Mouse (Mus musculus) heart, embryonic 10.5 days (tissue): ENCODE measurements at regions not wholly inside any gene's neighbourhood (a gene's known extent, or its start where the extent isn't known, plus 50 kb on each side); places are given as distances from the start of the nearest gene placed in this dataset.

Experiments used
- DNase-seq: peaks from one replicate; pipeline ENCODE4 v3.0.0-alpha.2; 2017; ENCODE audit warnings: low spot score
- H3K27ac ChIP-seq: fragments of 300-500 bp; sonication (generic); 2 replicates; pipeline ENCODE4 v1.5.1; 2016; ENCODE audit warnings: mild to moderate bottlenecking
- H3K27me3 ChIP-seq: fragments of 300-500 bp; sonication (generic); 2 replicates; pipeline ENCODE4 v1.6.1; 2016; ENCODE audit warnings: mild to moderate bottlenecking; ENCODE audit not compliant: poor library complexity, insufficient read depth, severe bottlenecking
- H3K36me3 ChIP-seq: fragments of 300-500 bp; sonication (generic); 2 replicates; pipeline ENCODE4 v1.6.1; 2016; ENCODE audit warnings: mild to moderate bottlenecking, moderate library complexity
- H3K4me1 ChIP-seq: fragments of 300-500 bp; sonication (generic); 2 replicates; pipeline ENCODE4 v1.6.1; 2016; ENCODE audit warnings: mild to moderate bottlenecking
- H3K4me3 ChIP-seq: fragments of 300-500 bp; sonication (generic); 2 replicates; pipeline ENCODE4 v1.5.1; 2016; ENCODE audit warnings: mild to moderate bottlenecking, moderate library complexity
- H3K9me3 ChIP-seq: fragments of 300-500 bp; sonication (generic); 2 replicates; pipeline ENCODE4 v1.6.1; 2016; ENCODE audit warnings: mild to moderate bottlenecking, moderate library complexity
- WGBS: fragments of 180-500 bp; shearing (Covaris S2); methylation state at CpG from one replicate; pipeline ENCODE4 v1.1.7; 2016; 5-methylcytosine and 5-hydroxymethylcytosine counted together

- DNase-seq = no peak
- no peaks in the 10 kb centered on the region for H3K4me1 ChIP-seq
These were observed 598.3 kb downstream of the Gm9195 start for GRCm38 (mm10) chr14:71893361-71893760.

DNA sequence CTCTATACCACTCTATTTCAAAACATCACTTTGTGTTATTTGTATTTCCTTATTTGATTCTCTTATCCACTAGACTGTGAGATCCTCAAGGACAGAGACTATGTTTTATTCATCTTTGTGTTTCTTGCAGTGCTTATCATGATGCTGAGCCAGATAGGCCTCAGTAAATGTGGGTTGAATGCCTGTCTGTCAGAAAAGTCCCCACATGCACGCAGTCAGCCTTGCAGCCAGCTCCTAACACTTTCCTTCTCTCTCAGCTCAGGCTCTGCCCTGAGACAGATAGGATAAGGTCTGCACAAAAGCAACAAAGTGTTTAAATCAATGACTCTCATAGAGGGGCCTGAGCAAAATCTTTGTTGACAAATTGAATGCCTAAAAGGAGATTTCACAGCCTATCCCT lies 600.0 kb downstream of the Gm9195 start:
- Histone ChIP-seq H3K4me1 (no peaks in the 10 kb centered on the region), H3K27ac (no peak overlapping the region), H3K36me3 (no peaks in the 10 kb centered on the region), H3K4me3 (no peak overlapping the region), H3K27me3 (no peaks in the 10 kb centered on the region), H3K9me3 (no peaks in the 10 kb centered on the region)
- 62% methylated on average over 1 of the region's 1 CpGs for WGBS
- DNase-seq = no peak

More at GRCm38 (mm10) chr14:71893361-71893760, 598.3 kb downstream of the Gm9195 start:
- Histone ChIP-seq H3K36me3 (no peaks in the 10 kb centered on the region), H3K27ac (no peak overlapping the region), H3K27me3 (no peaks in the 10 kb centered on the region), H3K9me3 (no peaks in the 10 kb centered on the region), H3K4me3 (no peak overlapping the region)
- WGBS = 74% methylated on average over 1 of the region's 1 CpGs

DNA sequence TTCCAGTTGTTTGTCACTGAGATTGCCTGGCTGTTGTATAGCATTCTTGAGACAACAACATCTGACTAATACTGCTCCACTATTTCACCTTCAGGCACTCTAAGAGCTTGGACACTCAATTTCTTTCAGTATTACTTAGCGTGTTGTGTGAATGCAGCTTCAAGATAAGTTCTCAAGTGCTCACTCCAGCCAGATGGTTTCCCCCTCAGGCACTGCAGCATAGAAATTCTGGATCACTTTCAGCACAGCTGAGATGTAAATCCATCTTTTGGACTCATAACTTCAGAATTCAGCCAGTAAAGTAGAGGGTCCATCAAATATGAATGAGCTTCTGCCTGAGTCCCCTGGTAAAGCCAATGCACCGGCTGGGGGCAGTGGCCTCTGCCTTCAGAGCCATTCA lies 608.8 kb downstream of the Gm9195 start:
- DNase-seq = no peak
- no peaks in the 10 kb centered on the region for H3K27me3 ChIP-seq
- 60% methylated on average over 2 of the region's 2 CpGs for WGBS
- no peaks in the 10 kb centered on the region for H3K36me3 ChIP-seq
- no peak overlapping the region for H3K4me3 ChIP-seq
- H3K9me3 ChIP-seq = no peaks in the 10 kb centered on the region
- no peaks in the 10 kb centered on the region for H3K4me1 ChIP-seq
- H3K27ac ChIP-seq = no peak overlapping the region

DNA sequence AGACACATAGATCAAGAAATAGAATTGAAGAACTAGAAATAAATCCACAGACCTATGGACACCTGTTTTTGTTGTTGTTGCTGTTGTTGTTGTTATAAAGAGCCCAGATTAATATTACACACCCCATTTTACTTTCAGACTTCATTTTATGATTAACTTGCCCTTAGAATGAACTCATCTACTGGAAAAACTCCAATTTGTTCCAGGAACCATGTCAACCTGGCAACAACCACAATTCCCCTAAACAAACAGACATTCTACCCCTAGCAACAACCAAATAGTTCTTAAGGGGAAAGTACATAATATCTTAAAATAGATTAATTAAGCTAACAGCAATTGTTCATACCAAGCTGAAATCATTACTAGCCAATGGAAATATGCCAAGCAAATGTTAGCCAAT lies 646.1 kb downstream of the Gm9195 start:
- DNase-seq = no peak
- H3K36me3 ChIP-seq = no peaks in the 10 kb centered on the region
- no peaks in the 10 kb centered on the region for H3K4me1 ChIP-seq
- H3K27me3 ChIP-seq = no peaks in the 10 kb centered on the region
- no peak overlapping the region for H3K27ac ChIP-seq
- H3K4me3 ChIP-seq = no peak overlapping the region
- no peaks in the 10 kb centered on the region for H3K9me3 ChIP-seq

DNA sequence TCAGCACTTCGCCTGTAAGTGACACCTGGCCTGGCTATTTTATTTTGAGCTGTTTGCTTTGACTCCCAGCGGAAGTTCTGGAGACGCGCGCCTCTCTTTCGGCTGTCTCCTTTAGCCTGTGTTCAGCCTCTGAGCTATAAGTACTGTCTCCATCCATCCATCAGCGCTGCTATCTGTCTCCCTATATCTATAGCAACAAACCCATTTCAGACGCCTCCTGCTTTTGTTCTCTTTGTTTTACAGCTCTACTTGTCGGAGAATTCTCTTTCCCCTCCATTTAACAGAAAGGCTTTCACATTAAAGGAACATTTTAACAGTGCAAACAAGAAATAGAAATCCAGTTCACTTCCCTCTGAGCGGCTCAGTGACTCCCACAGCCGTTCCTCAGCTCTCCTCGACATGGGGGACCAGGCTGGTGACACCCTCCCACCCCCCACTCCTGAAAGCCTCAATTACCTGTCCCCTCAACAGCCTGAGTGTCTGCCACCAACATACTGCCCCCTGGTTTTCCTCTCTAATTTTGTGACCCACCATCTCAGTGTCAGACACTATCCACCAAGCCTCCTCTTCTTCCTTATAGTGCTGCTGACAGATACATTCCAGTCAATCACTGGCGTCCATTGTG lies 682.7 kb downstream of the Gm9195 start:
- Histone ChIP-seq H3K9me3 (no peaks in the 10 kb centered on the region), H3K27me3 (no peaks in the 10 kb centered on the region), H3K27ac (no peak overlapping the region), H3K36me3 (no peaks in the 10 kb centered on the region), H3K4me3 (no peak overlapping the region), H3K4me1 (no peaks in the 10 kb centered on the region)
- no peak for DNase-seq
- WGBS = 55% methylated on average over 13 of the region's 13 CpGs

DNA sequence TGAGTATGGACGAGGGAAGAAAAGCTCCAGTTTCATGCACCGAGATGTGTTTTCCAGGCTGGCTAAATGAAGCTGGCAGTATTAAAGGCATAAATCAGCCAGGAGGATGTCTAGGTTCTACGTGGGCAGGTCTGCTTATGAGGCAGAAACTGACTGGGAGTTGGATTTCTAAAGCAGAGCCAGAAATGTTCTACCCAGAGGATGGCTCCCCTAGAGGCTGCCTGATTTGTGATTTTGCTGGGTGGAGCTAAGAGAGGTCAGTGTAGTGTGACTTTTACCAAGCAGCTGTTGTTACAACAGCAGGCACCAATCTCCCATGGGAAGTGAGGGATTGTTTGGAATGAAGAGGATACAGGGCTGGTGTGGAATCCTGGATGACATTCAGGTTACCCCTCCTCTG lies 686.0 kb downstream of the Gm9195 start:
- no peak for DNase-seq
- WGBS = 86% methylated on average over 3 of the region's 3 CpGs
- Histone ChIP-seq H3K4me1 (no peaks in the 10 kb centered on the region), H3K36me3 (no peaks in the 10 kb centered on the region), H3K9me3 (no peaks in the 10 kb centered on the region), H3K27ac (no peak overlapping the region), H3K4me3 (no peak overlapping the region), H3K27me3 (no peaks in the 10 kb centered on the region)

GRCm38 (mm10) chr14:71799861-71800260 lies 691.8 kb downstream of the Gm9195 start:
- H3K9me3 ChIP-seq = no peaks in the 10 kb centered on the region
- H3K27ac ChIP-seq = no peak overlapping the region
- H3K27me3 ChIP-seq = no peaks in the 10 kb centered on the region
- no peak for DNase-seq
- H3K4me3 ChIP-seq = no peak overlapping the region
- H3K4me1 ChIP-seq = no peaks in the 10 kb centered on the region
- whole genome bisulfite sequencing = 63% methylated on average over 4 of the region's 4 CpGs
- no peaks in the 10 kb centered on the region for H3K36me3 ChIP-seq

DNA sequence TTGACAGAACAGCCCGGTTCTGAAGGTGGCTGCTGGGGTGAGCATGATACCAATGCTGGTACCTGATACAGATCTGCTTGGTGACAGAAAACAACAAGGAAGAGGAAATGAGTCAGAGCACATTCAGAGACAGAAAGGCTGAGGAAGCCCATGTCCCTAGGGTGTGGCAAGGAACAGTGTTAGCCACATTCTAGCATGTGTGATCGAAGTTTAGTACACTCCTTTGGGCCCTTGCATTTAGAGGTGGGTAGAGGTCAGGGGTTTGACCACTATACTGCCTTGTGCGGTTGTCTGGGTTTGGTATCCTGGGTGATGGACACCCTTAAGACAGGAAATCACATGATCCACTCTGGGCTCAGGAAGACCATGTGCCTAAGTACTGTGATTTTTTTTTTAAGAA lies 695.9 kb downstream of the Gm9195 start:
- Histone ChIP-seq H3K27ac (no peak overlapping the region), H3K9me3 (no peaks in the 10 kb centered on the region), H3K36me3 (no peaks in the 10 kb centered on the region), H3K4me3 (no peak overlapping the region), H3K27me3 (no peaks in the 10 kb centered on the region), H3K4me1 (no peaks in the 10 kb centered on the region)
- DNase-seq = peak; percentile 25
- 62% methylated on average over 3 of the region's 3 CpGs for WGBS

DNA sequence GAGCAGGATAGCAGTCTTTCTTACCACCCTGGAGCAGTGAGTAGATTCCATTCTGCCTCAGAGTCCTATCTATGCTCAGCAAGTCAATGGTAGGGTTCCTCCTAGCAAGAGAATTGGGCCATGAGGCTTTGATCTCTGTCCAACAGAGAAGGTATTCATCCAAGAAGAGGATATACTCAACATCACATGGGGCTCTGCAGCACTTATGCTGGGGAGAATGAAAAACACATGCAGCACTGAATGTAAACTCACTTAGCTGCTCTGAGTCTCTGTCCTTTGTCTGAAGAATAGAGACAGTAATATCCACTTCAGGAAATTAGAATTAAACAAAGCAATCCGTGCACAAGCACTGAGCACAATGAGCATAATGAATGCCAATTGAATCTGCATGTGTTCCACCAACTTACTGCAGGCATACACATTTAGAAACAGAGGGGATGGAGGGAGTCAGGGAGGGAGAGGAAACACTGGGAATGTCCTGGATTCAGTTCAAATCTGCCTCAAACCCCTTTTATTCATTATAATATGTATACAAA lies 714.6 kb downstream of the Gm9195 start:
- DNase-seq = no peak
- Histone ChIP-seq H3K27me3 (no peaks in the 10 kb centered on the region), H3K27ac (no peak overlapping the region), H3K4me3 (no peak overlapping the region), H3K9me3 (no peaks in the 10 kb centered on the region), H3K36me3 (no peaks in the 10 kb centered on the region), H3K4me1 (no peaks in the 10 kb centered on the region)
- 54% methylated on average over 1 of the region's 1 CpGs for WGBS

- Histone ChIP-seq H3K4me3 (no peak overlapping the region), H3K27me3 (no peaks in the 10 kb centered on the region), H3K36me3 (no peaks in the 10 kb centered on the region), H3K27ac (no peak overlapping the region), H3K9me3 (no peaks in the 10 kb centered on the region), H3K4me1 (no peaks in the 10 kb centered on the region)
- WGBS = 76% methylated on average over 1 of the region's 1 CpGs
- no peak for DNase-seq
These were observed 724.8 kb downstream of the Gm9195 start for GRCm38 (mm10) chr14:71766856-71767255.

GRCm38 (mm10) chr14:71728542-71728941 lies 763.1 kb downstream of the Gm9195 start:
- no peak for DNase-seq
- H3K27me3 ChIP-seq = no peaks in the 10 kb centered on the region
- no peaks in the 10 kb centered on the region for H3K4me1 ChIP-seq
- H3K9me3 ChIP-seq = no peaks in the 10 kb centered on the region
- WGBS = 89% methylated on average over 4 of the region's 4 CpGs
- H3K4me3 ChIP-seq = no peak overlapping the region
- H3K27ac ChIP-seq = no peak overlapping the region
- H3K36me3 ChIP-seq = no peaks in the 10 kb centered on the region

- DNase-seq = no peak
- WGBS = 38% methylated on average over 2 of the region's 2 CpGs
- Histone ChIP-seq H3K4me1 (no peaks in the 10 kb centered on the region), H3K27me3 (no peaks in the 10 kb centered on the region), H3K36me3 (no peaks in the 10 kb centered on the region), H3K4me3 (no peak overlapping the region), H3K27ac (no peak overlapping the region), H3K9me3 (no peaks in the 10 kb centered on the region)
These were observed 768.1 kb downstream of the Gm9195 start for GRCm38 (mm10) chr14:71723526-71723925.

DNA sequence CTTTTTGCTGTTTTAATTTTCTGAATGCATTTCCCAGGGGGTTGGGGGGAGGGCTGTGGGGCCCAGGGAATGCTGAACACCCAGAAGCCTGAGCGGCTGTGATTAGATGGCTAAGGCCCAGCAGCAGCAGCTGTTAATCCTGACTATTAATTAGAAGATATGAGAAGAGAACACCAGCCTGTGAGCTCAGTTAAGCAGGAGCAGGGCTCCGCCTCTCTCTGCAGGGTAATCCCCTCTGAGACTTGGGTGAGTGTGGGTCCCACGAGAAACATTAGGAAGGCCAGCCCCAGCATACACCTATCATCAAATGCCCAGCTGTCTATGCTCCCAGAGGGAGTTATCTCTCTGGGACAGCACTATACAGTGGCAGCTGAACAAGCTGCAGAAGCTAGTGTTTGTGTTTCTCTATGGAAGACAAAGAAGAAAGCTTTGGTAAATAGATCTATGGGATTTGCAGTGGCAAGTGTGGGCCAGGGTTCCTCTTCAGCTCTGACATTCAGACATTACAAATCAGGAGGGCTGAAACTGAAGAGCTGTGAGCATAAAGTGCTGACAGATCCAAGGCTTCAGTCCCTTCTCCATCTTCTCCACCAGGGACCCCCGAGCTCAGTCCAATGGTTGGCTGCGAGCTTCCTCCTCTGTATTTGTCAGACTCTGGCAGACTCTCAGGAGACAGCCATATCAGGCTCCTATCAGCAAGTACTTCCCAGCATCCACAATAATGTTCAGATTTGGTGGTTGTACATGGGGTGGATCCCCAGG lies 781.9 kb downstream of the Gm9195 start:
- H3K9me3 ChIP-seq = no peaks in the 10 kb centered on the region
- DNase-seq = no peak
- WGBS = 26% methylated on average over 5 of the region's 5 CpGs
- H3K4me3 ChIP-seq = no peak overlapping the region
- H3K4me1 ChIP-seq = peaks cover 5% of the 10 kb centered on the region
- H3K27me3 ChIP-seq = no peaks in the 10 kb centered on the region
- no peak overlapping the region for H3K27ac ChIP-seq
- H3K36me3 ChIP-seq = no peaks in the 10 kb centered on the region
